Mouse (Mus musculus) ES-E14 (cell line): ENCODE data around the gene Gm38119.

Source experiments
- CHD2 ChIP-seq: IDR thresholded peaks from 2 replicates; pipeline ENCODE4 v1.6.1; 2014; ENCODE audit warnings: mild to moderate bottlenecking, low read depth, low read length, inconsistent platforms
- ZNF384 ChIP-seq: IDR thresholded peaks from 2 replicates; pipeline ENCODE4 v1.6.1; 2012; ENCODE audit warnings: low read depth, low read length, inconsistent platforms

DNA sequence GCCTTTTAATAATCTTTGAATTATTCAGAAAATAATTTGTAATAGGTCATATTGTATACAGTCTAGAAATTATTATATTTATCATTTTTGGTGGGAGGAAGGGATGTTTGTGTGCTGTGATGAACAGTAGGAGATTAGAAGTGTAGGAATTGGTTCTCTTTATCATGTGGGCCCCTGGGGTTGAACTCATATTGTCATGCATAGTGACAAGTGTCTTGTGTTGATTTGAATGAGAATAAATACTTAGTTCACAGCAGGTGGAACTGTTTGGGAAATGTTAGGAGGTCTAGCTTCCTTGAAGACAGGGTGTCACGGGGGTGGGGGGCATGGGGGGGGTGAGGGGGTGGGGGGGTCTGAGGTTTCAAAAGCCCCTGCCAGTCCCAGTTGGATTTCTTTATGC lies 44.3 kb downstream of the Gm38119 start:
- TF ChIP-seq CHD2 (no peak), ZNF384 (no peak)
